Mouse (Mus musculus) CH12.LX (cell line): ENCODE data around the gene Areg. TPM values are rescaled to one million over a fixed set of nuclear protein-coding genes. Genes with fewer than 3 reads are reported as not detected.

Experiments used
- DNase-seq: peaks from one replicate; pipeline ENCODE4 v3.0.0-alpha.2; 2013; ENCODE audit errors: extremely low read depth
- H3K27ac ChIP-seq: 2 replicates; pipeline ENCODE4 v1.5.1; 2012; ENCODE audit warnings: low read depth, mild to moderate bottlenecking, control low read depth, moderate library complexity; ENCODE audit not compliant: insufficient read depth
- H3K27me3 ChIP-seq: replicated peaks from 2 replicates; pipeline ENCODE3; 2012; ENCODE audit warnings: inconsistent platforms
- H3K36me3 ChIP-seq, 2 experiments: replicated peaks in 1 of 2; 2 replicates each; pipeline versions ENCODE3 to v1.6.1; 2012; ENCODE audit warnings: inconsistent platforms in 1 of 2, low read length in 1 of 2, mild to moderate bottlenecking in 1 of 2, mixed read lengths in 1 of 2, moderate library complexity in 1 of 2; ENCODE audit not compliant: control insufficient read depth in 1 of 2, insufficient read depth in 1 of 2
- H3K4me1 ChIP-seq, 2 experiments: 2 replicates each; pipeline ENCODE4 v1.6.1; 2012; ENCODE audit warnings: inconsistent platforms in 1 of 2, moderate library complexity in 1 of 2; ENCODE audit not compliant: insufficient read depth in 2 of 2, control insufficient read depth in 1 of 2
- H3K4me2 ChIP-seq: 2 replicates; pipeline ENCODE4 v1.6.1; 2012; ENCODE audit warnings: low read depth, mild to moderate bottlenecking, control low read depth; ENCODE audit not compliant: poor library complexity, insufficient read depth, severe bottlenecking
- H3K4me3 ChIP-seq, 3 experiments: fragments of 150-350 bp in 1 of 3; sonication (generic) in 1 of 3; replicated peaks in 1 of 3; 2 replicates each; pipeline versions ENCODE3 to v1.5.1; 2011 to 2012; ENCODE audit warnings: low read depth in 2 of 3, low read length in 2 of 3, mild to moderate bottlenecking in 2 of 3, moderate library complexity in 2 of 3, control low read depth in 1 of 3, improper control_type of control experiment in 1 of 3, inconsistent platforms in 1 of 3, mixed read lengths in 1 of 3; ENCODE audit not compliant: poor library complexity in 1 of 3
- H3K79me2 ChIP-seq: replicated peaks from 2 replicates; pipeline ENCODE4 v1.6.1; 2012; ENCODE audit warnings: mild to moderate bottlenecking, moderate library complexity; ENCODE audit not compliant: control insufficient read depth, poor library complexity, insufficient read depth, severe bottlenecking; ENCODE audit errors: extremely low read depth
- H3K9ac ChIP-seq: 2 replicates; pipeline ENCODE4 v1.6.1; 2012; ENCODE audit warnings: low read depth, mild to moderate bottlenecking, control low read depth, moderate library complexity; ENCODE audit not compliant: insufficient read depth
- H3K9me3 ChIP-seq: replicated peaks from 2 replicates; pipeline ENCODE3; 2012; ENCODE audit warnings: low read length, inconsistent platforms, mixed read lengths
- CTCF ChIP-seq, 2 experiments: IDR thresholded peaks in 1 of 2; conservative IDR thresholded peaks in 1 of 2; 2 replicates each; pipeline ENCODE4 v1.5.1; 2011 to 2012; ENCODE audit warnings: low read depth in 2 of 2, low read length in 2 of 2, improper control_type of control experiment in 1 of 2, inconsistent platforms in 1 of 2, mild to moderate bottlenecking in 1 of 2, moderate library complexity in 1 of 2
- GABPA ChIP-seq: IDR thresholded peaks from 2 replicates; pipeline ENCODE4 v1.6.1; 2012; ENCODE audit warnings: low read depth, low read length, improper control_type of control experiment, inconsistent platforms; ENCODE audit not compliant: insufficient replicate concordance
- JUND ChIP-seq: conservative IDR thresholded peaks from 2 replicates; pipeline ENCODE4 v1.6.1; 2011; ENCODE audit warnings: low read depth, low read length, improper control_type of control experiment
- RAD21 ChIP-seq: IDR thresholded peaks from 2 replicates; pipeline ENCODE4 v1.6.1; 2011; ENCODE audit warnings: low read depth, mild to moderate bottlenecking, low read length, improper control_type of control experiment, moderate library complexity
- SIN3A ChIP-seq: IDR thresholded peaks from 2 replicates; pipeline ENCODE4 v1.6.1; 2012; ENCODE audit warnings: low read length, improper control_type of control experiment, inconsistent platforms
- USF2 ChIP-seq: conservative IDR thresholded peaks from 2 replicates; pipeline ENCODE4 v1.6.1; 2011; ENCODE audit warnings: low read depth, low read length, improper control_type of control experiment
- ZMIZ1 ChIP-seq: IDR thresholded peaks from 2 replicates; pipeline ENCODE4 v1.6.1; 2012; ENCODE audit warnings: low read depth, mild to moderate bottlenecking, inconsistent platforms, low read length, improper control_type of control experiment
- dilution Hi-C: fragments of 300-500 bp; cut with MboI; formaldehyde crosslinking; loops from 2 replicates; pipeline ENCODE4 v1.14.3; 2020; ENCODE audit warnings: low sequenced_read_pairs; ENCODE audit not compliant: extremely low pct_unique_long_range_greater_than_20kb, extremely low pct_ligation_motif_present
- in situ Hi-C: fragments of 300-500 bp; cut with MboI; formaldehyde crosslinking; loops from 3 replicates; pipeline ENCODE4 v1.14.3; 2019; ENCODE audit warnings: low sequenced_read_pairs, low pct_ligation_motif_present, low pct_unique_long_range_greater_than_20kb, mixed read lengths
- polyA plus RNA-seq: library from polyadenylated mRNA; unstranded; fragments of >175 nt; gene quantifications from 2 replicates; pipeline ENCODE4 v1.2.1, GENCODE M21; 2012; ENCODE audit warnings: low read depth; ENCODE audit not compliant: insufficient read length
- total RNA-seq, 2 experiments: library from RNA; depleted of rRNA; stranded (reverse); fragments of 300-350 nt in 1 of 2; fragments of >200 nt in 1 of 2; gene quantifications; 2 replicates each; pipeline ENCODE4 v1.2.3; 2012 to 2014

Areg gene
- total and polyA plus RNA-seq, 3 experiments: not detected

- TF ChIP-seq JUND (no peak), GABPA (no peak), USF2 (no peak), SIN3A (no peak), CTCF (conservative IDR thresholded peaks at IDR 0.05 in 1 of 2, IDR thresholded peaks at IDR 0.05 in 1 of 2; ENCODE audit: low read depth in 2 of 2, low read length in 2 of 2) (no peak), ZMIZ1 (no peak), RAD21 (no peak)
- in situ Hi-C loops: no loop called here
- dilution Hi-C loops: no loop called here
Observed at GRCm38 (mm10) chr5:91194572-91194971, 55.2 kb downstream of the Areg start.

More at GRCm38 (mm10) chr5:91194572-91194971, 55.2 kb downstream of the Areg start:
- no peak for DNase-seq
- no peaks in the 10 kb centered on the region for H3K9me3 ChIP-seq
- no peaks in the 10 kb centered on the region for H3K36me3 ChIP-seq
- no peak overlapping the region for H3K27ac ChIP-seq
- H3K4me2 ChIP-seq: no peak overlapping the region
- no peak overlapping the region for H3K9ac ChIP-seq
- no peaks in the 10 kb centered on the region for H3K27me3 ChIP-seq
- no peaks in the 10 kb centered on the region; a peak in 1 of 4 replicates for H3K4me1 ChIP-seq
- no peaks in the 10 kb centered on the region for H3K79me2 ChIP-seq
- H3K4me3 ChIP-seq: no peak overlapping the region

Other genes starting within 250 kb of the Areg start
- gene Cxcl1, start 248.4 kb upstream of the Areg start, total RNA-seq (2012; rRNA removed): not detected in 2 replicates
- gene Cxcl1, start 248.4 kb upstream of the Areg start, total RNA-seq (2014; rRNA removed): not detected in 2 replicates
- gene Cxcl1, start 248.4 kb upstream of the Areg start, polyA plus RNA-seq: not detected in 2 replicates
- 0.47 TPM in 1 of 2 replicates, not detected in the other for gene Cxcl2, start 235.7 kb upstream of the Areg start, total RNA-seq (2012; rRNA removed)
- gene Cxcl2, start 235.7 kb upstream of the Areg start, total RNA-seq (2014; rRNA removed): 0.21 and 0.22 TPM in 2 replicates
- not detected in 2 replicates for gene Cxcl2, start 235.7 kb upstream of the Areg start, polyA plus RNA-seq
- 1.2 and 1.7 TPM in 2 replicates for gene Mthfd2l, start 208.5 kb upstream of the Areg start, total RNA-seq (2012; rRNA removed)
- 5.5 and 5.7 TPM in 2 replicates for gene Mthfd2l, start 208.5 kb upstream of the Areg start, total RNA-seq (2014; rRNA removed)
- 2.3 and 3.7 TPM in 2 replicates for gene Mthfd2l, start 208.5 kb upstream of the Areg start, polyA plus RNA-seq
- gene Epgn, start 112.1 kb upstream of the Areg start, total RNA-seq (2012; rRNA removed): not detected in 2 replicates
- not detected in 2 replicates for gene Epgn, start 112.1 kb upstream of the Areg start, total RNA-seq (2014; rRNA removed)
- gene Epgn, start 112.1 kb upstream of the Areg start, polyA plus RNA-seq: not detected in 2 replicates
- gene Ereg, start 65.0 kb upstream of the Areg start, total RNA-seq (2012; rRNA removed): not detected in 2 replicates
- not detected in 2 replicates for gene Ereg, start 65.0 kb upstream of the Areg start, total RNA-seq (2014; rRNA removed)
- not detected in 2 replicates for gene Ereg, start 65.0 kb upstream of the Areg start, polyA plus RNA-seq